Mouse (Mus musculus): ENCODE results near the gene Scube3. TPM values are rescaled to one million over a fixed set of nuclear protein-coding genes. Genes with fewer than 3 reads are reported as not detected.
A peak's percentile ranks its signal among the peaks of the same experiment; 100 is the strongest.

The Scube3 gene
- polyA plus RNA-seq, 1 experiment from 2014 or later: 10.8 TPM

- H3K4me2 ChIP-seq (replicated peaks): no peak overlapping the region
- no peaks in the 10 kb centered on the region for H3K27me3 ChIP-seq
- 86% methylated on average over 8 of the region's 8 CpGs for WGBS
- no peak overlapping the region for H3K27ac ChIP-seq
- no peaks in the 10 kb centered on the region for H3K36me3 ChIP-seq
- H3K9ac ChIP-seq: no peak overlapping the region
- ATAC-seq (ENCODE audit: insufficient number of reproducible peaks, insufficient read depth, low FRiP score, low TSS enrichment): no peak
- peaks cover 24% of the 10 kb centered on the region for H3K4me1 ChIP-seq
- no peak overlapping the region for H3K4me3 ChIP-seq
- H3K9me3 ChIP-seq: no peaks in the 10 kb centered on the region
Measured at GRCm38 (mm10) chr17:28112266-28112665, 29.7 kb upstream of the Scube3 start.

DNA sequence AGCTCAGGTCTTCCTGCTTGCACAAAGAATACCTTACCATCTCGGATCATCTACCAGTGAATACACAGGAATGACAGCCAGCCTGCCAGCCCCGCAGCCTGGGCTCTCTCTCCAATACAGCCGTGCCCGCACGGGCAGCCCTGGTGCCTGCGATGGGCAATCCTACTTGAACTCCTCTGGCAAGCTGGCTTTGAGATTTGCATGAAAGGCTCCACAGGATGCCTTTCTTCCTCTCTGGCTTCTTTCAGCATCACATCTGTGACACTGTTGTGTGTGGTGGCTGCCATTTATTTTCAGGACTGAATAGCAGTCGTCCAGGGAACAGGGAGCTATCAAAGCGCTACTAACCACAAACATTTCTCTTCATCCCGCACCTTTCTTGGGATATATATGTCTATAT, 25.6 kb upstream of the Scube3 start:
- no peaks in the 10 kb centered on the region for H3K9me3 ChIP-seq
- no peak overlapping the region for H3K27ac ChIP-seq
- peaks cover 11% of the 10 kb centered on the region for H3K4me1 ChIP-seq
- ATAC-seq (ENCODE audit: insufficient number of reproducible peaks, insufficient read depth, low FRiP score, low TSS enrichment): no peak
- 86% methylated on average over 9 of the region's 9 CpGs for WGBS
- H3K36me3 ChIP-seq: no peaks in the 10 kb centered on the region
- no peak overlapping the region for H3K4me2 ChIP-seq (replicated peaks)
- H3K27me3 ChIP-seq: no peaks in the 10 kb centered on the region
- no peak overlapping the region for H3K4me3 ChIP-seq
- no peak overlapping the region for H3K9ac ChIP-seq

GRCm38 (mm10) chr17:28117451-28118209, 24.3 kb upstream of the Scube3 start:
- H3K9me3 ChIP-seq: no peaks in the 10 kb centered on the region
- H3K36me3 ChIP-seq: no peaks in the 10 kb centered on the region
- 50% methylated on average over 19 of the region's 19 CpGs for WGBS
- H3K4me1 ChIP-seq: peaks cover 11% of the 10 kb centered on the region
- no peak overlapping the region for H3K9ac ChIP-seq
- H3K4me3 ChIP-seq: no peak overlapping the region
- no peak overlapping the region for H3K27ac ChIP-seq
- no peak for ATAC-seq (ENCODE audit: insufficient number of reproducible peaks, insufficient read depth, low FRiP score, low TSS enrichment)
- H3K27me3 ChIP-seq: no peaks in the 10 kb centered on the region
- H3K4me2 ChIP-seq (replicated peaks): no peak overlapping the region

DNA sequence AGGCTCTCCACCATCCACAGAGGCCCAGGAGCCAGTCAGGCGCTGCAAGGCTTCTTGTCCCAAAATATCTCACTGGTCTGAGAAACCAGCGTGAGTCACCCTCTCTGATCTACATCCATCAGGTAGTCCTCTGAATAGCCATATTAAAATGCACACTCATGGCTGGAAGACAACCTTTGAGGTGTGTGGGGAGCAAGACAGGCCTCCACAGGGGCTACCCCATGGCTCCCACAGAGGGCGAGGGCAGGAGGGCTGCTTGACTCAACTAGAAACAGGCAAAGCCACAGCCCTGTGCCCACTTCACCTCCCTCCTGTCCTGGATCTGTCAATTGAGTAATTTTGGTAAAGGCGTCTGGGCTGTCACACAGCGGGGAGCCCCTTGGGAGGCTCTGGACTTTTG, 21.5 kb upstream of the Scube3 start:
- H3K9me3 ChIP-seq: no peaks in the 10 kb centered on the region
- no peak overlapping the region for H3K4me2 ChIP-seq (replicated peaks)
- H3K4me3 ChIP-seq: no peak overlapping the region
- no peak for ATAC-seq (ENCODE audit: insufficient number of reproducible peaks, insufficient read depth, low FRiP score, low TSS enrichment)
- 83% methylated on average over 5 of the region's 5 CpGs for WGBS
- H3K27me3 ChIP-seq: no peaks in the 10 kb centered on the region
- H3K27ac ChIP-seq: no peak overlapping the region
- peaks cover 9% of the 10 kb centered on the region; the same call in 1 of the 2 replicates for H3K4me1 ChIP-seq
- no peaks in the 10 kb centered on the region for H3K36me3 ChIP-seq
- H3K9ac ChIP-seq: no peak overlapping the region

- Histone ChIP-seq H3K4me1 (peaks cover 9% of the 10 kb centered on the region; the same call in 1 of the 2 replicates), H3K9me3 (no peaks in the 10 kb centered on the region), H3K27me3 (no peaks in the 10 kb centered on the region), H3K9ac (no peak overlapping the region), H3K4me2 (replicated peaks) (no peak overlapping the region), H3K27ac (peak overlapping the region; percentile 50), H3K4me3 (no peak overlapping the region), H3K36me3 (no peaks in the 10 kb centered on the region)
- ATAC-seq (ENCODE audit: insufficient number of reproducible peaks, insufficient read depth, low FRiP score, low TSS enrichment): no peak
- 37% methylated on average over 13 of the region's 13 CpGs for WGBS
Measured at GRCm38 (mm10) chr17:28122949-28123348, 19.0 kb upstream of the Scube3 start.

DNA sequence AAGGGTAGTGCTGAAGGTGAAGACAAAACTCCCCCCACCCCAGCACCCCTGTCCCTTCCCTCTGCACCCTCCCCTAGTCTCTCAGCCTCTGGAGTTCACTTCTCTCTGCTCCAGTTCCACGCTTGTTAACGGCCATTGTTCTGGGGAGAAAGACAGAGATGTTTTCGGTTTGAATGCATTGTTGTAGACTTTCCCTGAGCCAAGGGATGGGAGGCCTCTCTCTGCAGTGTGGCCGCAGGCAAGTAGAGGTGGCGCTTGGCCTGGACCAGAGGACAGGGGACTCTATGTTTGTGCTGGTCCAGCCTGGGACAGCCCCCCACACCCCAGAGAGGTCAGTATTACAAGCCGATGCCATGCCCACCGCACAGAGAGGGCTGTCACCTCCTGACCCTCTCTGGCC, 18.3 kb upstream of the Scube3 start:
- Histone ChIP-seq H3K4me2 (replicated peaks) (no peak overlapping the region), H3K4me3 (no peak overlapping the region), H3K27me3 (no peaks in the 10 kb centered on the region), H3K9me3 (no peaks in the 10 kb centered on the region), H3K27ac (peak overlapping the region; percentile 50; the same call in 1 of the 2 replicates), H3K36me3 (no peaks in the 10 kb centered on the region), H3K4me1 (peaks cover 9% of the 10 kb centered on the region; the same call in 1 of the 2 replicates), H3K9ac (no peak overlapping the region)
- no peak for ATAC-seq (ENCODE audit: insufficient number of reproducible peaks, insufficient read depth, low FRiP score, low TSS enrichment)
- 25% methylated on average over 7 of the region's 7 CpGs for WGBS

DNA sequence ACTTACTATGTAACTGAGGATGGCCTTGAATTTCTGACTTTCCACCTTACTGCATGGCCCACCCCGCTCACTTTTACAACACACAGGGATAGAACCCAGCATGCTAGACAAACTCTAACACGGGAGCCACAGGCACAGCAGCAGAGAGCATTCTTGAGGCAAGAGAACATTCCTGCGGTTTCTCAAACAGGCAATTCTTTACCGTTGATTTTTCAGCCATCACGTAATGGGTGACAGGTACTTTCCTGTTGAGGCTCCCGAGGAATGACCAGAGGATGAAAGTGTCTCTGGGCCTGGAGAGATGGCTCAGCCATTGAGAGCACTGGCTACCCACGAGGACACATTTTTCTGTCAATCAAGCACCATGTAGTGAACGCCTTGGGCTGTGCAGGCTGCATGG, 17.6 kb upstream of the Scube3 start:
- no peak overlapping the region for H3K4me2 ChIP-seq (replicated peaks)
- ATAC-seq (ENCODE audit: insufficient number of reproducible peaks, insufficient read depth, low FRiP score, low TSS enrichment): no peak
- no peaks in the 10 kb centered on the region for H3K27me3 ChIP-seq
- WGBS: 58% methylated on average over 8 of the region's 8 CpGs
- no peak overlapping the region for H3K4me3 ChIP-seq
- no peaks in the 10 kb centered on the region for H3K9me3 ChIP-seq
- no peak overlapping the region for H3K27ac ChIP-seq
- peaks cover 9% of the 10 kb centered on the region; the same call in 1 of the 2 replicates for H3K4me1 ChIP-seq
- H3K9ac ChIP-seq: no peak overlapping the region
- H3K36me3 ChIP-seq: no peaks in the 10 kb centered on the region

DNA sequence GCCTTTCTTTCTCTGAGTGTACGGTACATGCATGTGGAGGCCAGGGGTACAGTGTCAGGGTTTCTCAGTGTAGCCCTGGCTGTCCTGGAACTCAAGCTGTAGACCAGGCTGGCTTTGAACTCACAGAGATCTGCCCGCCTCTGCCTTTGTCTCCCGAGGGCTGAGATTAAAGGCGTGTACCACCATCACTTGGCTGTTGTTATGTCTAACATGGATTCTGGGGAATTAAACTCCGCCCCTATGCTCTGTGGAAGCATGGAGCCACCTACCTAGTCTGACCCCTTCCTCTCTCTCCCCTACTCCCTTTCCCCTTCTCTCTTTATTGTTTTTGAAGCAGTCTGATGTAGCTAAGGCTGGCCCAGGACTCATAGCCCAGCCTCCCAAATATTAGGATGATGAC, 12.1 kb upstream of the Scube3 start:
- no peaks in the 10 kb centered on the region for H3K9me3 ChIP-seq
- ATAC-seq (ENCODE audit: insufficient number of reproducible peaks, insufficient read depth, low FRiP score, low TSS enrichment): no peak
- no peak overlapping the region for H3K27ac ChIP-seq
- H3K4me2 ChIP-seq (replicated peaks): no peak overlapping the region
- 0 out of 2 replicates have a peak, but pooled peaks cover 4% of the 10 kb centered on the region for H3K4me1 ChIP-seq
- no peaks in the 10 kb centered on the region for H3K36me3 ChIP-seq
- WGBS: 89% methylated on average over 5 of the region's 5 CpGs
- no peak overlapping the region for H3K9ac ChIP-seq
- H3K4me3 ChIP-seq: no peak overlapping the region
- no peaks in the 10 kb centered on the region for H3K27me3 ChIP-seq

- no peaks in the 10 kb centered on the region for H3K27me3 ChIP-seq
- no peak for ATAC-seq (ENCODE audit: insufficient number of reproducible peaks, insufficient read depth, low FRiP score, low TSS enrichment)
- no peaks in the 10 kb centered on the region for H3K9me3 ChIP-seq
- no peak overlapping the region for H3K9ac ChIP-seq
- no peak overlapping the region for H3K4me3 ChIP-seq
- H3K4me2 ChIP-seq (replicated peaks): no peak overlapping the region
- 0 out of 2 replicates have a peak, but pooled peaks cover 4% of the 10 kb centered on the region for H3K4me1 ChIP-seq
- H3K27ac ChIP-seq: no peak overlapping the region
- no peaks in the 10 kb centered on the region for H3K36me3 ChIP-seq
- WGBS: 73% methylated on average over 5 of the region's 5 CpGs
Measured at GRCm38 (mm10) chr17:28130391-28131125, 11.4 kb upstream of the Scube3 start.

- no peaks in the 10 kb centered on the region for H3K36me3 ChIP-seq
- no peaks in the 10 kb centered on the region for H3K9me3 ChIP-seq
- no peak overlapping the region for H3K4me3 ChIP-seq
- H3K4me1 ChIP-seq: peaks cover 6% of the 10 kb centered on the region; the same call in 1 of the 2 replicates
- H3K9ac ChIP-seq: no peak overlapping the region
- H3K4me2 ChIP-seq (replicated peaks): no peak overlapping the region
- no peak for ATAC-seq (ENCODE audit: insufficient number of reproducible peaks, insufficient read depth, low FRiP score, low TSS enrichment)
- no peak overlapping the region for H3K27ac ChIP-seq
- no peaks in the 10 kb centered on the region for H3K27me3 ChIP-seq
Measured at GRCm38 (mm10) chr17:28131156-28131555, 10.8 kb upstream of the Scube3 start.

DNA sequence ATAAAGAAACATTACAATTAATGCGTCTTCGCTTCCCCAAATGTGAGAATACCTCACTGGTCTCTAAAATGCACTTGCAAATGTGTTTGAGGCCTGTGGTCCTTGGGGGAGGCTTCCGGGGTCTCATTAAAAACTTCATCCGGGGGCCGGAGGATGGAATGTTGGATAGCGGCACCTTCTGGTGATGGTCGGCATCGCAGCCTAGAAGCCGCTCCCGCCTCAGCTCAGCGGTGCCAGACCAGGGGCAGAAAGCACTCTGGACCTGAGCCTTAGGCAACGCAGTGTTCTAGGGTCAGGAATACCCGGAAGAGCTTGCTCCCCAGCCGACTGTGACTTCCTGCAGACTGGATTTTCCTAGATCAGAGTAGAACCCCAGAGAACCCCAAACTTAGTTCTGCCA, 8.7 kb upstream of the Scube3 start:
- H3K27me3 ChIP-seq: no peaks in the 10 kb centered on the region
- ATAC-seq (ENCODE audit: insufficient number of reproducible peaks, insufficient read depth, low FRiP score, low TSS enrichment): no peak
- WGBS: 7% methylated on average over 14 of the region's 14 CpGs
- no peak overlapping the region for H3K27ac ChIP-seq
- H3K4me2 ChIP-seq (replicated peaks): no peak overlapping the region
- no peaks in the 10 kb centered on the region for H3K9me3 ChIP-seq
- H3K9ac ChIP-seq: no peak overlapping the region
- H3K36me3 ChIP-seq: no peaks in the 10 kb centered on the region
- H3K4me1 ChIP-seq: peaks cover 10% of the 10 kb centered on the region; the same call in 1 of the 2 replicates
- no peak overlapping the region for H3K4me3 ChIP-seq

DNA sequence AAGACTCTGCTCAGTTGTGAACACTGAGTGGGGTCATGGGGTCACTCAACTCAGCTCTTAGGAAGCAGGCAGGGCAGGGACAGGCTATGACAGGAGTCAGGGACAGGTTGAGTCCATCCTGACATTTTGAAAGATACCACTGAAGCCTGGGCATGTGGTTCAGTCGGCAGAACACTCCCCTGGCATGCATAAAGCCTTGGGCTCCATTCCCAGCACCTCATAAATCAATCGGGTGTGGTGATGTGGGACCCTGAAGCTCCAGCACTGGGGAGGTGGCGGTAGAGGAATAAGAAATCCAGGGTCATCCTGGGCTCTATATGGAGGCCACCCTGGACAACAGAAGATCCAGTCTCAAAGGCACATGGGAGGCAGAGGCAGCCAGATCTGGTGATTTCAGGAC, 6.4 kb upstream of the Scube3 start:
- Histone ChIP-seq H3K9me3 (no peaks in the 10 kb centered on the region), H3K27ac (no peak overlapping the region), H3K4me1 (peaks cover 15% of the 10 kb centered on the region), H3K4me3 (no peak overlapping the region), H3K36me3 (no peaks in the 10 kb centered on the region), H3K4me2 (replicated peaks) (no peak overlapping the region), H3K27me3 (peaks cover 2% of the 10 kb centered on the region; the same call in 1 of the 2 replicates), H3K9ac (no peak overlapping the region)
- no peak for ATAC-seq (ENCODE audit: insufficient number of reproducible peaks, insufficient read depth, low FRiP score, low TSS enrichment)
- 85% methylated on average over 3 of the region's 3 CpGs for WGBS
